Mouse (Mus musculus) forebrain, postnatal 0 days (tissue): ENCODE data around the gene Dock1. TPM values are rescaled to one million over a fixed set of nuclear protein-coding genes. Genes with fewer than 3 reads are reported as not detected.

Experiments
- ATAC-seq: fragments of 200-750 bp; cut with Nextera tagmentation; 2 replicates; pipeline ENCODE4 v1.8.0; 2017; ENCODE audit warnings: mild to moderate bottlenecking, moderate library complexity
- DNase-seq: peaks from one replicate; pipeline ENCODE4 v3.0.0-alpha.2; 2015
- H3K27ac ChIP-seq: fragments of 300-500 bp; sonication (generic); 2 replicates; pipeline ENCODE4 v1.5.1; 2014; ENCODE audit warnings: low read depth, mild to moderate bottlenecking, antibody characterized with exemption, low read length, moderate library complexity, mixed read lengths
- H3K27me3 ChIP-seq: fragments of 300-500 bp; sonication (generic); 2 replicates; pipeline ENCODE4 v1.6.1; 2014; ENCODE audit warnings: mild to moderate bottlenecking, low read length, mixed read lengths; ENCODE audit not compliant: insufficient read depth
- H3K36me3 ChIP-seq: fragments of 300-500 bp; sonication (generic); 2 replicates; pipeline ENCODE4 v1.6.1; 2014; ENCODE audit warnings: mild to moderate bottlenecking, moderate library complexity; ENCODE audit not compliant: insufficient read depth
- H3K4me1 ChIP-seq: fragments of 300-500 bp; sonication (generic); 2 replicates; pipeline ENCODE4 v1.6.1; 2014; ENCODE audit warnings: antibody characterized with exemption; ENCODE audit not compliant: insufficient read depth
- H3K4me2 ChIP-seq: fragments of 300-500 bp; sonication (generic); 2 replicates; pipeline ENCODE4 v1.6.1; 2014; ENCODE audit warnings: low read depth, mild to moderate bottlenecking, moderate library complexity
- H3K4me3 ChIP-seq: fragments of 300-500 bp; sonication (generic); 2 replicates; pipeline ENCODE4 v1.5.1; 2014; ENCODE audit warnings: low read depth, low read length, mixed read lengths
- H3K9ac ChIP-seq: fragments of 300-500 bp; sonication (generic); 2 replicates; pipeline ENCODE4 v1.6.1; 2014; ENCODE audit warnings: mild to moderate bottlenecking
- H3K9me3 ChIP-seq: fragments of 300-500 bp; sonication (generic); 2 replicates; pipeline ENCODE4 v1.6.1; 2016; ENCODE audit warnings: low read length
- CTCF ChIP-seq: sonication (generic); IDR thresholded peaks from 2 replicates; pipeline ENCODE4 v1.5.1; 2016; ENCODE audit warnings: antibody characterized with exemption, control low read depth, low read depth
- WGBS: fragments of 180-500 bp; shearing (Covaris S2); extraction: QIAGEN DNeasy Blood & Tissue Kit; methylation state at CpG from one replicate; pipeline ENCODE4 v1.1.7; 2014; 5-methylcytosine and 5-hydroxymethylcytosine counted together
- polyA plus RNA-seq: library from polyadenylated mRNA; unstranded; fragments of >200 nt; fragmentation: Nextera tagmentation; extraction: Ambion mirVana; gene quantifications from 2 replicates; pipeline ENCODE4 v1.2.1, GENCODE M21; 2015
- total RNA-seq: library from RNA; depleted of rRNA; stranded (reverse); fragments of >200 nt; gene quantifications from 2 replicates; pipeline ENCODE4 v1.2.3, GENCODE M21; 2014

Gene Dock1
- total and polyA plus RNA-seq, 2 experiments from 2014 or later, result 5.5 to 12.6 TPM

DNA sequence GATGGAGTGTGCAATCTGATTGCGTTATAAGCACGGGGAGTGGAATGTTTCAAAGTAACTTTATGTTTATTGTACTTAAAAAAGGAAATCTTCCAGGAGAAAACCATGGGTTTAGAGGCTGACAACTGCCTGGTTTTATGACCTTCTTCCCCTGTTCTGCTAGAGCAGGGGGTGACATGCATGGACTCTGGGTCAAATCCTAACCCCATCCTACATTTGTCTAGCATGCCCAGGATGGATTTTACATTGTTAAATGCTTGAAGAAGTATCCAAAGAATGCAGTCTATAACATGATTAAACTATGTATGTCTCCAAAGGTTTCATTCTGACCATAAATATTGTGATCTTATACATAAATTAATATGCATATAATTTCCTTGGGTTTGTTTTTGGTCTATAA lies 229.0 kb downstream of the Dock1 start:
- Histone ChIP-seq H3K4me3 (no peak overlapping the region), H3K27me3 (no peaks in the 10 kb centered on the region), H3K9ac (no peak overlapping the region), H3K4me2 (no peak overlapping the region), H3K36me3 (no peaks in the 10 kb centered on the region; the same call in 1 of the 2 replicates), H3K9me3 (no peaks in the 10 kb centered on the region), H3K27ac (no peak overlapping the region), H3K4me1 (no peaks in the 10 kb centered on the region)
- 83% methylated on average over 2 of the region's 2 CpGs for WGBS
- ATAC-seq, result no peak
- DNase-seq, result no peak
- TF ChIP-seq CTCF, result no peak

DNA sequence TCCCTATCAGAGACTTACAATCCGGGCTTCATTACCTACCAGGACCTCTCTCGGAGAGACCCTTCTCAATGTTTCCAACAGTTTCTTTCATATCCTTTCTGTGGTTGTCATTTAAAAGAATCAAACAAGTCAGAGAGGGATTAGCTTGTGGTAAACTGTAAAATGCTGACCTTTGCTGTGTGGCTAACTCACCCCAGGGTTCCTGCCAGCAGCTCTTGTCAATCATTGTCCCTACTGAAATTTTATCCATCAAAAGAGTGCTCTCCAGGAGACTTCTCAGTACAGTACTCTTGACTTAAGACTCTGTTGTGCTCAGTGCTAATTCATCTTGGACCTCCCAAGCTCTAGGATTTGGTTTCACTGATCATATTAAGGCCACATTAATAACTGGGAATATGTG lies 231.5 kb downstream of the Dock1 start:
- Histone ChIP-seq H3K36me3 (no peaks in the 10 kb centered on the region; the same call in 1 of the 2 replicates), H3K27me3 (no peaks in the 10 kb centered on the region), H3K4me2 (no peak overlapping the region), H3K4me1 (no peaks in the 10 kb centered on the region), H3K27ac (no peak overlapping the region), H3K9ac (no peak overlapping the region), H3K4me3 (no peak overlapping the region), H3K9me3 (no peaks in the 10 kb centered on the region)
- ATAC-seq, result no peak
- no peak for DNase-seq
- WGBS, result 62% methylated on average over 2 of the region's 2 CpGs
- TF ChIP-seq CTCF, result no peak

DNA sequence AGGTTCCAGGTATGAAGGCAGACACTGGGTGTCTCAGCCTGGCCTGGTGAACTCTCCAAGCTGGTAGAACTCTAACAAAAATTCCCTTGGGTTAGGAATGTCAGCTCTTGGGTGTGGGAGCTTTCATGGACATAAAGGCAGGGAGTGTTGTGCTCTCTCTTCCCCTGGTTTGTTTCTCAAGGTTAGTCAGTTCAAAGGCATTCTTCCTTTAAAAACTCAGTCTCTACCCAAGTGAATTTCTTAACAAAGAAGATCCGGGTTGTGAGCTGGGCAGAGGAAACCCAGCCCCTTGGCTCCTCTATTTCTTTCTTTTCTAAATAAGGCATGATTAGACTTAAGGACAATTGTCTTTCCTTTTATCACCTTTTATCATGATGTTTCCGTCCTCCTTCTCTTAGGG lies 261.4 kb downstream of the Dock1 start:
- no peak for TF ChIP-seq CTCF
- ATAC-seq, result no peak
- Histone ChIP-seq H3K4me2 (no peak overlapping the region), H3K27me3 (no peaks in the 10 kb centered on the region), H3K4me3 (no peak overlapping the region), H3K27ac (no peak overlapping the region), H3K4me1 (peaks cover 4% of the 10 kb centered on the region; the same call in 1 of the 2 replicates), H3K9ac (no peak overlapping the region), H3K9me3 (no peaks in the 10 kb centered on the region), H3K36me3 (peaks cover 2% of the 10 kb centered on the region; the same call in 1 of the 2 replicates)
- DNase-seq, result no peak
- WGBS, result 79% methylated on average over 2 of the region's 2 CpGs

DNA sequence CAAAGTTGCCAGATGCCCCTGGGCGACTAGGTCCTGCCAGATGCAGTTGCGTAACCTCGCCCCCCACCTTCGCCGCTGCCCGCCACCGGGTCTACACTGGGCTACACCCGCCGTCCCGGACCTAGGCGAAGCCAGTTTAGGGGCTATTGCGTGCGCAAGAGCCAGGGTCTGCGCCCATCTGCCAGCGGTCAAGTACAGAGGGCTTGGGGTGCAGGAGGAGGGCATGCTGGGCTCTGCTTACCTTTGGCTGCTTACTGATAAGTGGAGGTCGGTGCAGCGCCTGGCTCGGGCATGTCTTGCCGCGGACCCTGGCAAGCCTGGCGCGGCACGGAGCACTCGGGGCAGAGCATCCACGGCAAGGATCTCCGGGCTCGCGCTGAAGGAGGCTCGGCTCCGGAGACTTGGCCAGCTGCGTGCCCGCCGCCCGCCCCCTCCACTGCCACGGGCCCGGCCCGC lies 267.0 kb downstream of the Dock1 start:
- peak overlapping the region; percentile 68 for H3K4me3 ChIP-seq
- H3K4me2 ChIP-seq, result peak overlapping the region; percentile 95
- TF ChIP-seq CTCF, result no peak
- H3K27me3 ChIP-seq, result no peaks in the 10 kb centered on the region
- 5% methylated on average over 33 of the region's 37 CpGs for WGBS
- peak overlapping the region; percentile 60 for H3K27ac ChIP-seq
- DNase-seq (no peak), ATAC-seq (peak; percentile 16; the same call in 1 of the 2 replicates)
- H3K36me3 ChIP-seq, result no peaks in the 10 kb centered on the region
- H3K9me3 ChIP-seq, result no peaks in the 10 kb centered on the region
- H3K4me1 ChIP-seq, result peaks cover 7% of the 10 kb centered on the region; the same call in 1 of the 2 replicates
- H3K9ac ChIP-seq, result peak overlapping the region; percentile 69

DNA sequence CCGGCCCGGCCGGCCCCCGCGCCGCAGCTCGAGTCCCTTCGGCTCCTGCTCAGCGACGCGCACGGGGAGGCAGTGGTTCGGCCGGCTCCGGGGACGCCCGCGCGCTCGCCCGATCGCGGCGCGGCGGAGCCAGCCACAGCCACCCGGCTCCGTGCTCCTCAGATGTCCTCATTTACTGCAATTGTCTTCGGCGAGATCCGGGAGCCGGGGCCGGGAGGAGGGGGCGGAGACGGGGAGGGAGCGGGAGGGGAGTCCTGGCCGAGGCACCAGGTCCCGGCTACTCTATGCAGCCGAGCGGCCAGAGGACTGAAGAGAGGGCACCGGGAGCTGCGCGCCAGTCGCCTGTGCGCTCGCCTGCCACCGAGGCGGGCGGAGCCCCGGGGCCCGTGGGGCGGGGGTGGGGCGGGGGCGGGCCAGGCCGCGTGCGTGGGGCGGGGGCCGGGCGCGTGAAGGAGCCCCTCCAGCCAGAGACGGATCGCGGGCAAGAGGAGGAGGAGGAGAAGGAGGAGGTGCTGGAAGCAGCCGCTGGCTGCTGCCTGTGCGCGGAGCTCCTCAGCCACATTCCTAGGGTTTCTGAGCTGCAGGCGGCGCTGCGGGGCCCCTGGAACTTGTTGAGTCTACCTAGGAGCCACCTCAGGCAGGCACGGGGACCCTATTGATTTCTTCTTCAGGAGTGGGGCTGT lies 267.6 kb downstream of the Dock1 start, which contains the start of gene Fam196a:
TSS of gene Fam196a (minus strand) at position 504 of the 683 bp plus-strand sequence.
- Histone ChIP-seq H3K27ac (peak within 1 kb of the TSS; percentile 60), H3K9me3 (no peaks in the 10 kb centered on the region), H3K36me3 (no peaks in the 10 kb centered on the region), H3K9ac (peak within 1 kb of the TSS; percentile 69), H3K4me1 (peaks cover 7% of the 10 kb centered on the region; the same call in 1 of the 2 replicates), H3K27me3 (no peaks in the 10 kb centered on the region), H3K4me2 (peak within 1 kb of the TSS; percentile 95), H3K4me3 (peak within 1 kb of the TSS; percentile 68)
- under 1% methylated on average over 63 of the region's 71 CpGs for WGBS
- DNase-seq (peak; percentile 78), ATAC-seq (peak; percentile 86)
- peak; percentile 66 for TF ChIP-seq CTCF

DNA sequence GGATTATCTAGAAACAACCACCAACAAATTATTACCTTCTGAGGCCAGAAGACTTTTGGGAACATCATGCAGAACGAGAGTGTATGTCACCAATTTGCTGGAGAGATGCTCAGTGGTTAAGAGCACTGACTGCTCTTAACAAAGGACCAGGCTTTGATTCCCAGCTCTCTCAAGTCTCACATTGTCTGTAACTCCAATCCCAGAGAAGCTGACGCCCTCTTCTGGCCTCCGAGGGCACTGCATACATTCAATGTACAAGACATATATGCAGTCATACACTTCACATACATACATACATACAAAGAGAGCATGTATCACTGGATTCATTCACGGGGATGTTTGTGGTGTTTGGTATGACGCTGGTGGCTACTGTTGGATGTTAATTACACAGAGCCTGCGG lies 271.4 kb downstream of the Dock1 start:
- Histone ChIP-seq H3K4me3 (no peak overlapping the region), H3K9ac (no peak overlapping the region), H3K27me3 (no peaks in the 10 kb centered on the region), H3K36me3 (no peaks in the 10 kb centered on the region), H3K27ac (no peak overlapping the region), H3K9me3 (no peaks in the 10 kb centered on the region), H3K4me1 (peaks cover 3% of the 10 kb centered on the region; the same call in 1 of the 2 replicates), H3K4me2 (no peak overlapping the region)
- DNase-seq (no peak), ATAC-seq (no peak)
- no peak for TF ChIP-seq CTCF
- WGBS, result 96% methylated on average over 6 of the region's 6 CpGs

DNA sequence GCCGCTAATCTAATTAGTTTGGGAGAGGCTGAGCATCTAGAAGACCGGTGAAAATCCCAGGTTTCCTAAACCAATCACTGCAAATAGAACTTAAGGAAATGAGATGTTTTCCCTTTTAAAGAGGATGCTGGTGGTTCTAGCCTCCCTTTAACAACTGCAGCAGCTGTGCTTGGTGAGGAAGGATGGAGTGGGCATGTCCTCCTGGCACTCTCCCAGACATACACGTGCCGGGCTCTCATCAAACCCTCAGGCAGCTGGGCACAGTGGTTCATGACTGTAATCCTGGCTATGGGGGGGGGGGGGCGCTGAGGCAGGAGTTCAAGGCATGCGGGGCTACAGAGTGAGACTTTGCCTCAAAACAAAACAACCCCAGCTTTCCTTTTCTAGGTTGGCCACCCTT lies 272.6 kb downstream of the Dock1 start:
- Histone ChIP-seq H3K9me3 (no peaks in the 10 kb centered on the region), H3K27me3 (no peaks in the 10 kb centered on the region), H3K36me3 (no peaks in the 10 kb centered on the region), H3K4me3 (no peak overlapping the region), H3K4me2 (no peak overlapping the region), H3K9ac (no peak overlapping the region), H3K27ac (no peak overlapping the region), H3K4me1 (no peaks in the 10 kb centered on the region)
- ATAC-seq, result no peak
- no peak for TF ChIP-seq CTCF
- 63% methylated on average over 6 of the region's 6 CpGs for WGBS
- DNase-seq, result no peak
